Mouse (Mus musculus) bone marrow, adult 2 months (tissue): ENCODE results near the gene Serpinb6a. TPM values are rescaled to one million over a fixed set of nuclear protein-coding genes. Genes with fewer than 3 reads are reported as not detected.
A peak's percentile ranks its signal among the peaks of the same experiment; 100 is the strongest.
"Not testable (repeated sequence)": the region's sequence is repeated elsewhere in the genome, so short reads cannot be mapped to it uniquely, and the experiment has no call there.

Experiments
- H3K27ac ChIP-seq: fragments of 200-500 bp; 2 replicates; pipeline ENCODE4 v1.5.1; 2012; ENCODE audit warnings: low read depth, mild to moderate bottlenecking, control low read depth, inconsistent platforms, low read length; ENCODE audit not compliant: control insufficient read depth, poor library complexity, insufficient read depth
- H3K4me1 ChIP-seq: fragments of 200-500 bp; 2 replicates; pipeline ENCODE4 v1.6.1; 2011; ENCODE audit warnings: low read length; ENCODE audit not compliant: control insufficient read depth, insufficient read depth
- H3K4me3 ChIP-seq: fragments of 200-500 bp; replicated peaks from 2 replicates; pipeline ENCODE3; 2011; ENCODE audit warnings: mild to moderate bottlenecking, low read depth, low read length, control low read depth; ENCODE audit not compliant: control insufficient read depth
- CTCF ChIP-seq: fragments of 200-500 bp; IDR thresholded peaks from 2 replicates; pipeline ENCODE4 v1.5.1; 2011; ENCODE audit warnings: low read length, control low read depth; ENCODE audit not compliant: control insufficient read depth, insufficient read depth
- POLR2A ChIP-seq: fragments of 200-500 bp; IDR thresholded peaks from 2 replicates; pipeline ENCODE4 v1.6.1; 2011; ENCODE audit warnings: low read depth, mild to moderate bottlenecking, control low read depth, low read length, borderline replicate concordance; ENCODE audit not compliant: control insufficient read depth
- WGBS: fragments of 180-500 bp; shearing (Covaris S2); methylation state at CpG from one replicate; pipeline ENCODE4 v1.1.7; 2018; 5-methylcytosine and 5-hydroxymethylcytosine counted together
- polyA plus RNA-seq: library from polyadenylated mRNA; stranded (reverse); fragments of >200 nt; gene quantifications from 2 replicates; pipeline ENCODE4 v1.2.4, GENCODE M21; 2011; ENCODE audit warnings: low replicate concordance; ENCODE audit not compliant: missing spikeins, insufficient read depth, insufficient read length

The Serpinb6a gene
- polyA plus RNA-seq, 1 experiment, result 87.2 TPM

DNA sequence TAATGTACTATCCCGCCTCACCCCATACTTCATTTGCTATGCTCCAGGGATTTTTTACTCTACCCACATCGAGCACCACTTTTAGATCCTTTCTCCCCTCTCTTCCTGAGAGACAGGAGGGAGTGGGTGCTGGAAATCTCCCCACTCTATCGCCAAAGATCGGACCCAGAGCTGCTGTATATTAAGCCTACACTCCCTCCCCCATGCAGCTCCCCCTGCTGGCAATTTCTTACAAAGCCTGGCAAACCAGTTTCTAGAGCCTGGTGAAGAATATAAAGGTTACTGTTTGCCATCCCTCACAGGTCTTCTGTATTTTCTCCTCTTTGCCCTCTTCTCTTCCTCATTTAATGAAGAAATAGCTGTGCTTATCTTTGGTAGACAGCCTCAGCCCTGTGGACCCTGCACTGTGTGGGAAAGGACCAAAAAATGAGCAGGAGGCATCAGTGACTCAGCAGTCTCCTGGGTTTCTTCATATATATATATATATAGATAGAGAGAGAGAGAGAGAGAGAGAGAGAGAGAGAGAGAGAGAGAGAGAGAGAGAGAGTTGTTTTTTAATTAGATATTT is 60.3 kb downstream of the Serpinb6a start:
- WGBS, result 56% methylated on average over 4 of the region's 4 CpGs
- Histone ChIP-seq H3K4me3 (no peak overlapping the region), H3K4me1 (no peaks in the 10 kb centered on the region), H3K27ac (no peak overlapping the region)
- TF ChIP-seq POLR2A (no peak), CTCF (peak; percentile 28; the same call in 1 of the 2 replicates)

DNA sequence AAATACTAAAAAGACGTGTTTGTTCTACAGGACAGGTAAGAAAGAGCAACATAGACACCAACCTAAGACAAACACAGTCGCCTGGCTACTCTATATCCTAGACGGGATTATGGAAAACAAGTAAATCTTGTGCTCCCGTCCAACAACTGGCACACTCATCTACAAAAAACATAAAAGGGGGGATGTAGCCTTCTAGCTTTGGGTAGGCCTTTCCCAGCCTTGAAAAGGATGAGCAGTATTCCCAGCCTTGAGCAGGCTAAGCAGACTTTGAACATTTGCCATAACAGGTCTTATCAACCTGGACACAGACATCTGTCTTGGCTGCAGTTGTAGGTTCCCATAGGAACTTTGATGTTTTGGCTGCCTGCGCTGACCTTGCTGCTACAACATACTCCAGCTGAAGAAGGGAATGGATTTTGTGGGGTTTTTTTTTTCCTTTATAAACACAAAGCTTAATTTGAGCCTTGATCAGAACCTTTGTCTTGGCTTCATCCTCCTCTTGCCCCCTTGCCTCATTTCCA is 61.2 kb downstream of the Serpinb6a start:
- TF ChIP-seq POLR2A (no peak), CTCF (no peak)
- 83% methylated on average over 5 of the region's 5 CpGs for WGBS
- H3K4me3 ChIP-seq, result no peak overlapping the region
- no peak overlapping the region for H3K27ac ChIP-seq
- no peaks in the 10 kb centered on the region for H3K4me1 ChIP-seq

DNA sequence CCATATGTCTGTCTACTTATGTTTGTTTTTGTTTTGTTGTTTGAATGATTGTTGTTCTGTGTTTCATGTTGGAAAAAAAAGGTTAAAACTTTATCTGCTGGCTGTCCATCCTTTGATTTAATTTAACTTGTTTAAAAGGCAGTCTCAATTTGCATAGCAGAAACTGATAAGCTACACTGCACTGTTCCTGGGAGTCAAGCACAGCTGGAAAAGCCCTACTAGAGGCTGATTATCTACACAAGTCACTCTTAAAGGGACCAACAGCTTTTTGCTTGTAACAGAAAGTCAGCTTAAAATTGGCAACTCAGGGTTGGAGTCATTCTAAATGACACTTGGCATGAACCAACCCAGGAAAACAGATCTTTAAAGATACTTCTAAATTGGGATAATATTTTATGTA is 65.0 kb downstream of the Serpinb6a start:
- not testable (repeated sequence) for H3K4me1 ChIP-seq, H3K4me3 ChIP-seq, H3K27ac ChIP-seq

DNA sequence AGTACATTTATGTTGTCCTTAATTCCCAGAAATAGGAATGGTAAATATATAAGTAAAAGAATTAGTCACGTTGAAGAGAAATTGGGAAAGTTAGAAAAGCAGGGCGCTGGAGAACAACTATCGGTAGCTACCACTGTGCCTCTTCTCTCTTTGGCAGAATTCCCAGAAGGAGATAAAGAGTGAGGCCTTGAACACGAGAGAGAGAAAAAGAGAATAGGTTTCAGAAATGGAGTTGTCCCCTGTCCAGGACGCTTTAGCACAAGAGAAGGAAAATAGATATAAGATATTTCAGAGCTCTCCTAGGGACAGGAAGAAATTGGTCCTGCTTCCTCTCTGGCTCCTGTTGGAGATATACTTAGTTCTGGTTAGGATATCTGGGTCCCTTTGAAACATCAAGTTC is 65.4 kb downstream of the Serpinb6a start:
- Histone ChIP-seq H3K4me1 (no peaks in the 10 kb centered on the region), H3K27ac (no peak overlapping the region), H3K4me3 (no peak overlapping the region)
- WGBS, result 64% methylated on average over 5 of the region's 5 CpGs
- no peak for TF ChIP-seq POLR2A

DNA sequence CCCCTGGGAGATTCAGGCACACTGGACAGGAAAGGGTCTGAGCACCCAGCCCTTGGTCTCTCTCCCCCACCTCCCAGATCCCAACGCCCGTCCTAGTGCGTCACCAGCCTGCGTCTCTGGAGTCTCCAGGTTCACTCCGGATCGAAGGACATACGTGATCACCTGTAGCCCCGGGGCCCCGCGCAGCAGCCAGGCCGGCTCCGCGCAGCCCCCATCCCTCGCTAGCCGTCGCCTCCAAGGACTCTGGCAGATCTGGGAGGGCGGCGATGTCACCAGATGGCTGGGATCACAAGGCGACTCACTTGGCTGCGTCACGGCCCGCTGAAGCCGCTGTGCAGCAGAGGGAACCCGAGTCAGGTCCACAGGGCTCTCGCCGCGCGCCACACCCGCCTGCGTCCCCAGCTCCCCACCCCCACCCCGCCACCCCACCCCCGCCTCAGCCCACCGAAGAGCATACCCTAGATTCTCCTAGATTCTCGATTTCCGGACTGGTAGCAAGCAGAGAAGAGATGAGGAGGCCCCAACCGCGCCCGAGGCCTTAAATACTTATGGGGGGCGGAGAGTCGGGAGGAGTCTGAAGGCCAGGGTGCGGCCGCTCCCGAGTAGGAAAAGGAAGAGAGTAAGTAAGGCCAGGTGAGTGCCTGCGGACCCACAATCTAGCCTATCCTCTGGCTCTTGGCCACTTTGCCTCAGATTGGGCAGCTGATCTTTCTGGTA is 67.0 kb downstream of the Serpinb6a start:
- 3% methylated on average over 44 of the region's 44 CpGs for WGBS
- H3K27ac ChIP-seq, result peak overlapping the region; percentile 55
- TF ChIP-seq CTCF (no peak), POLR2A (no peak)
- H3K4me1 ChIP-seq, result no peaks in the 10 kb centered on the region
- peak overlapping the region; percentile 34 for H3K4me3 ChIP-seq

DNA sequence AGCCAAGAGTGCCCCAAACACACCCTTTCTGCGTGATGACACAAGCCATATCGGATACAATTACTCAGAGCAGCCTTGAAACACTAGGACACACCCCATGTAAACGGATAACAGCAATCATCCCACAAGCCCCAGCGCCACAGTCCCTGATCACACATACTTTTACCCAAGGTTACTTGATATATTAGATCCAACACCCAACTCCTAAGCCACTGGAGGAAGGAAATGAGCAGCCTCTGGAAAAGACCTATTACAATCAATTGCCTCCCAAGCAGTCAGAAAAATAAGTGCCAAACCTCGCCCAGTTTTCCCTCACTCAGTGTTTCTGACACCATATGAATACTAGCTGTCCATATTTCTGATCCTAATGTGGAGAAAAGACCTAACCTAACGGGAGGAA is 67.9 kb downstream of the Serpinb6a start:
- 80% methylated on average over 6 of the region's 6 CpGs for WGBS
- no peaks in the 10 kb centered on the region for H3K4me1 ChIP-seq
- H3K4me3 ChIP-seq, result no peak overlapping the region
- no peak for TF ChIP-seq POLR2A
- TF ChIP-seq CTCF, result no peak
- H3K27ac ChIP-seq, result no peak overlapping the region

DNA sequence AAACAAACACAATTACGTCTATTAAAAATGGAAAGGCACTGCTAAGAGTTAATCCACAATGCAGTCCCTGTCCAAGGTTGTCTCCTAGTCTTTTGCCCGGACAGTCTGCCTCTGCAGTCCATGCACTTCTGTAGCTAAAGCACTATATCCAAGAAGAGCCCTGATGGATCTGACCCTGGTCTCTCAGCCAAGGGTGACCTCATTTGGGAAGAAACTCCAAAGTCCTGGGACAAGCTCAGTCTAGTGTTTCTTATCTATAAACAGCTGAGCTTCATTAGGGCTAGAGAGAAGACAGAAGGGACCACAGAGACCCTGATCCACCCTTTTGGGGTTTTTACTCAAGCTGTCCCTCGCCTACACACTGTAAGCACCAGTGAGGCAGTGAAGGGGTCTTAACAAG is 71.7 kb downstream of the Serpinb6a start:
- 79% methylated on average over 3 of the region's 3 CpGs for WGBS
- H3K4me1 ChIP-seq, result no peaks in the 10 kb centered on the region
- H3K27ac ChIP-seq, result no peak overlapping the region
- TF ChIP-seq CTCF (no peak), POLR2A (no peak)
- H3K4me3 ChIP-seq, result no peak overlapping the region

DNA sequence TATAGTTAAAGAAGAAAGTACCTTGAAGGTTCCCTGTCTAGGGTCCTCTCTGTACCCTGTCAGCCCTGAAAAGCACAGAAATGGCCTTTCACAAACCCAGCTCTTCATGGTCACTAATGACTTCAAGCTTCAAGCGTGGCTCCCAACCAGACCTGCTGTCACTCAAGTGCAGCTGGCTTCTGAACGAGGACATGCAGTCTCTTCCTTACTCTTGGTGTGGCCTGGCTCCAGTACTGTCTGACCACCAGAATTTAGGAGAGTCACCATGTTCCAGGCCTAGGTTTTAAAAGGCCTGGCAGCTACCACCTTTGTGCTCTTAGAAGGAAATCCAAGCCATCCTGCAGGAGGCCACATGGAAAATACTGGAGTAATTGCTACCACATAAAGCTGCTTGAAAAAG is 72.3 kb downstream of the Serpinb6a start:
- Histone ChIP-seq H3K27ac (no peak overlapping the region), H3K4me1 (no peaks in the 10 kb centered on the region), H3K4me3 (no peak overlapping the region)
- WGBS, result 70% methylated on average over 2 of the region's 2 CpGs
- TF ChIP-seq POLR2A (no peak), CTCF (no peak)

DNA sequence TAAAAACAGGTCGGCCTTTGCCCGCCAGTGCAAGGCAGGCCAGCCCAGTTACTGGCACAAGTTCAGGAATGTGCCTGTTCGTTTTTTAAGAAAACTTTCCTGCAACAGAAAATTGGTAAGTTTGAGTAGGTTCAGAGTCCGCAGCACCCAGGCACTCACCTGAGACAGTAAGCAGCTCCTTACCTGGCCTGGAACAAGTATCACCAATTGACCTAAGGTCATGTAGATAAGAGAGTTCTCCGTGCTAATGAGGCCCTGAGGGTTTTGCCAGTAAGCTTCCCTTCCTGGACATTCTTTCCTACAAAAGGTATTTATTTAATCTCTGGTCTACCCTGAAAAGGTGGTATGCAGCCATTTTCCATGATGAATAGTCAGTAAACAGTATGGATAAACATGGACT is 80.9 kb downstream of the Serpinb6a start:
- H3K4me1 ChIP-seq, result no peaks in the 10 kb centered on the region
- H3K4me3 ChIP-seq, result no peak overlapping the region
- TF ChIP-seq CTCF, result no peak
- TF ChIP-seq POLR2A, result no peak
- WGBS, result 87% methylated on average over 5 of the region's 5 CpGs
- H3K27ac ChIP-seq, result no peak overlapping the region

DNA sequence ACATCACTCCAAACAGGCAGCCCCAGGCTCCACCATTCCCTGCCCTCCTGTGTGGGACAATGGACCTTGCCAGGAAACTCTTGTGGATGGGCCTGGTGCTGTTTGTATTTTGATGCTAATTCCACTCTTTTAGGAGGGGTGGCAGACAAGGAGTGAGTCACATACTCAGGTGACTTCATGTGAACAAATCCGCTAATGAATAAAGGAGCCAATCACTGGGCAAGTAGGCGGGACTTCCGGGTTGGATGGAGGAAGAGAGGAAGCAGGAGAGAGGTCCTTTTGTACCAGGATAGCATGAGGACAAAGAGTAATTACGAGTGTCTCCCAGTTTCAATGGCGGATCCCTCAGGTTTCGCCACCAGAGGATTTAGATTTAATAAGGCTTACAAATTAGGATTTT is 81.6 kb downstream of the Serpinb6a start:
- no peaks in the 10 kb centered on the region for H3K4me1 ChIP-seq
- H3K4me3 ChIP-seq, result no peak overlapping the region
- 84% methylated on average over 6 of the region's 6 CpGs for WGBS
- TF ChIP-seq POLR2A (no peak), CTCF (no peak)
- H3K27ac ChIP-seq, result no peak overlapping the region
